Mouse (Mus musculus) liver, adult (tissue): Measurements from ENCODE around the gene Dennd4a.
A peak's percentile ranks its signal among the peaks of the same experiment; 100 is the strongest.

ENCODE experiments used
- GATA4 ChIP-seq: IDR thresholded peaks from 2 replicates; pipeline ENCODE4 v1.6.1; 2014; ENCODE audit warnings: mild to moderate bottlenecking, low read length; ENCODE audit not compliant: insufficient replicate concordance

Dennd4a gene

GRCm38 (mm10) chr9:64797392-64797791 is 13.7 kb upstream of the Dennd4a start:
- TF ChIP-seq GATA4 = no peak

GRCm38 (mm10) chr9:64798099-64798498 is 13.0 kb upstream of the Dennd4a start:
- no peak for TF ChIP-seq GATA4

GRCm38 (mm10) chr9:64798859-64799258 is 12.3 kb upstream of the Dennd4a start:
- no peak for TF ChIP-seq GATA4

- TF ChIP-seq GATA4 = no peak
These were observed 11.6 kb upstream of the Dennd4a start for GRCm38 (mm10) chr9:64799504-64799903.

GRCm38 (mm10) chr9:64802561-64802960 is 8.6 kb upstream of the Dennd4a start:
- no peak for TF ChIP-seq GATA4

- TF ChIP-seq GATA4 = no peak
These were observed 7.5 kb upstream of the Dennd4a start for GRCm38 (mm10) chr9:64803373-64804214.

GRCm38 (mm10) chr9:64805875-64806274 is 5.3 kb upstream of the Dennd4a start:
- TF ChIP-seq GATA4 = no peak

GRCm38 (mm10) chr9:64806335-64807060 is 4.6 kb upstream of the Dennd4a start:
- no peak for TF ChIP-seq GATA4

- no peak for TF ChIP-seq GATA4
These were observed 3.9 kb upstream of the Dennd4a start for GRCm38 (mm10) chr9:64807061-64807808.

- no peak for TF ChIP-seq GATA4
These were observed 1.3 kb upstream of the Dennd4a start for GRCm38 (mm10) chr9:64809851-64810250.

GRCm38 (mm10) chr9:64811538-64812474 is 666 bp downstream of the Dennd4a start:
- TF ChIP-seq GATA4 = 0 out of 2 replicates have a peak, but pooled peaks have one; percentile 1

- no peak for TF ChIP-seq GATA4
These were observed 1.3 kb downstream of the Dennd4a start for GRCm38 (mm10) chr9:64812475-64812860.

GRCm38 (mm10) chr9:64814273-64814672 is 3.1 kb downstream of the Dennd4a start:
- peak; percentile 63; the same call in 1 of the 2 replicates for TF ChIP-seq GATA4

- no peak for TF ChIP-seq GATA4
These were observed 9.1 kb downstream of the Dennd4a start for GRCm38 (mm10) chr9:64820086-64820795.
